Mouse (Mus musculus): ENCODE measurements around the gene Pold1. TPM values are rescaled to one million over a fixed set of nuclear protein-coding genes. Genes with fewer than 3 reads are reported as not detected.

Gene Pold1
- polyA plus RNA-seq, 1 experiment from 2014 or later = 184 TPM

GRCm38 (mm10) chr7:44526414-44527154, 22.1 kb downstream of the Pold1 start:
- WGBS = 89% methylated on average over 14 of the region's 14 CpGs

GRCm38 (mm10) chr7:44525126-44525832, 23.4 kb downstream of the Pold1 start:
- peaks cover 22% of the 10 kb centered on the region for H3K4me1 ChIP-seq
- H3K4me3 ChIP-seq = peak overlapping the region; percentile 14; the same call in 1 of the 2 replicates
- H3K27ac ChIP-seq = no peak overlapping the region
- no peak for DNase-seq (ENCODE audit: low spot score)
- H3K36me3 ChIP-seq = no peaks in the 10 kb centered on the region
- H3K27me3 ChIP-seq (ENCODE audit: low read depth, poor library complexity, severe bottlenecking) = peaks cover 98% of the 10 kb centered on the region
- WGBS = 20% methylated on average over 22 of the region's 22 CpGs
- no peaks in the 10 kb centered on the region for H3K9me3 ChIP-seq (replicated peaks)

More at GRCm38 (mm10) chr7:44526414-44527154, 22.1 kb downstream of the Pold1 start:
- H3K4me1 ChIP-seq = peaks cover 23% of the 10 kb centered on the region
- H3K4me3 ChIP-seq = no peak overlapping the region
- H3K36me3 ChIP-seq = no peaks in the 10 kb centered on the region
- DNase-seq (ENCODE audit: low spot score) = no peak
- H3K9me3 ChIP-seq (replicated peaks) = no peaks in the 10 kb centered on the region
- H3K27me3 ChIP-seq (ENCODE audit: low read depth, poor library complexity, severe bottlenecking) = peaks cover 87% of the 10 kb centered on the region
- H3K27ac ChIP-seq = no peak overlapping the region

DNA sequence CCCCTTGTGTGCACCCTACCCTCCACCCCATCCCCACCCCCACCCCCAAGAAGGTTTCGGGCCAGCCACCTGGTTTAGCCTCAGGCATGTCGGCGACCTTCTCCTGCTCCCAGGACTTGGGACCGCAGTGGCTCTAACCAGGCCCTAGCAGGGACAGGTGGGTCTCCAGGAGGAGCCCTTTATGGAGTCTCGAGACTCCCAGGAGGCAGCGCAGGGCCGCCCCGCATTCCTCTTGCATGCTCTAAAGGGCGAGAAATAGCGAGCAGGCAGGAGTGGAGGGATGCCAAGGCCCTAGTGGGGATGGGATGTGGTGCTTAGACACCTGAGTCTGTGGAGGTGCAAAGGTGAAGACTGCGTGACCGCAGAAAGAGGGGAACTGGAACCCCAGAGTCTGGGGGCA, 24.1 kb downstream of the Pold1 start, which contains the start of gene Mybpc2:
Gene Mybpc2, minus strand, starts transcription at position 155 of the 400 bp plus-strand sequence.
- H3K36me3 ChIP-seq = no peaks in the 10 kb centered on the region
- H3K27ac ChIP-seq = no peak within 1 kb of the TSS
- peak within 1 kb of the TSS; percentile 14; the same call in 1 of the 2 replicates for H3K4me3 ChIP-seq
- H3K9me3 ChIP-seq (replicated peaks) = no peaks in the 10 kb centered on the region
- peaks cover 22% of the 10 kb centered on the region for H3K4me1 ChIP-seq
- DNase-seq (ENCODE audit: low spot score) = no peak
- WGBS = 25% methylated on average over 12 of the region's 12 CpGs
- H3K27me3 ChIP-seq (ENCODE audit: low read depth, poor library complexity, severe bottlenecking) = peaks cover 95% of the 10 kb centered on the region

- H3K27ac ChIP-seq = no peak overlapping the region
- no peaks in the 10 kb centered on the region for H3K9me3 ChIP-seq (replicated peaks)
- H3K36me3 ChIP-seq = no peaks in the 10 kb centered on the region
- H3K27me3 ChIP-seq (ENCODE audit: low read depth, poor library complexity, severe bottlenecking) = peaks cover 84% of the 10 kb centered on the region
- H3K4me3 ChIP-seq = no peak overlapping the region
- 76% methylated on average over 2 of the region's 2 CpGs for WGBS
- no peak for DNase-seq (ENCODE audit: low spot score)
- peaks cover 21% of the 10 kb centered on the region for H3K4me1 ChIP-seq
Observed at GRCm38 (mm10) chr7:44523056-44523455, 25.6 kb downstream of the Pold1 start.

- WGBS = 3% methylated on average over 20 of the region's 20 CpGs
- Histone ChIP-seq H3K4me3 (peak overlapping the region; percentile 29), H3K4me1 (peaks cover 14% of the 10 kb centered on the region), H3K27me3 (ENCODE audit: low read depth, poor library complexity, severe bottlenecking) (peaks cover 70% of the 10 kb centered on the region), H3K27ac (no peak overlapping the region), H3K9me3 (replicated peaks) (no peaks in the 10 kb centered on the region), H3K36me3 (no peaks in the 10 kb centered on the region)
- DNase-seq (ENCODE audit: low spot score) = peak; percentile 69
Observed at GRCm38 (mm10) chr7:44521710-44522109, 26.9 kb downstream of the Pold1 start.

DNA sequence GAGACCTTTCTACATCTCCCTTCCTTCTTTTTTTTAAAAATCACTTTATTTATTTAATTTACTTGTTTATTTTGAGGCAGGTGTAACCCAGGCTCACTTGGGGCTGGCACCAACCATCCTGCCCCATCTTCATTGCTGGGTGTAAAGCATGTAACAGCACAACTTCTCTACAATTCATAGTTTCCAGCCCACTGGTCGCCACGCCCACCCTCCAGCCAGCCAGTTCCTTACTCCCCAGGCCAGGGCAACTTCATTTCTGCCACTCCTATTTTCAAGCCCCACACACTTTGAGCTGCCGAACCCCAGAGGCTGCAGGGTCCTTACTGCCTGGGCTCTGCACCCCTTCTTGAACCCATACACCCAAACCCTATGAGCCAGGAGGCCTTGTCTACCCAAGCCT, 27.7 kb downstream of the Pold1 start:
- no peak overlapping the region for H3K4me3 ChIP-seq
- peaks cover 14% of the 10 kb centered on the region for H3K4me1 ChIP-seq
- H3K27ac ChIP-seq = no peak overlapping the region
- no peak for DNase-seq (ENCODE audit: low spot score)
- H3K27me3 ChIP-seq (ENCODE audit: low read depth, poor library complexity, severe bottlenecking) = peaks cover 69% of the 10 kb centered on the region
- 66% methylated on average over 3 of the region's 3 CpGs for WGBS
- H3K36me3 ChIP-seq = no peaks in the 10 kb centered on the region
- H3K9me3 ChIP-seq (replicated peaks) = no peaks in the 10 kb centered on the region

- Histone ChIP-seq H3K27ac (no peak overlapping the region), H3K27me3 (ENCODE audit: low read depth, poor library complexity, severe bottlenecking) (peaks cover 52% of the 10 kb centered on the region), H3K9me3 (replicated peaks) (no peaks in the 10 kb centered on the region), H3K4me1 (peaks cover 4% of the 10 kb centered on the region; the same call in 1 of the 2 replicates), H3K36me3 (no peaks in the 10 kb centered on the region), H3K4me3 (no peak overlapping the region)
- no peak for DNase-seq (ENCODE audit: low spot score)
- WGBS = 64% methylated on average over 9 of the region's 9 CpGs
Observed at GRCm38 (mm10) chr7:44519240-44519913, 29.3 kb downstream of the Pold1 start.

DNA sequence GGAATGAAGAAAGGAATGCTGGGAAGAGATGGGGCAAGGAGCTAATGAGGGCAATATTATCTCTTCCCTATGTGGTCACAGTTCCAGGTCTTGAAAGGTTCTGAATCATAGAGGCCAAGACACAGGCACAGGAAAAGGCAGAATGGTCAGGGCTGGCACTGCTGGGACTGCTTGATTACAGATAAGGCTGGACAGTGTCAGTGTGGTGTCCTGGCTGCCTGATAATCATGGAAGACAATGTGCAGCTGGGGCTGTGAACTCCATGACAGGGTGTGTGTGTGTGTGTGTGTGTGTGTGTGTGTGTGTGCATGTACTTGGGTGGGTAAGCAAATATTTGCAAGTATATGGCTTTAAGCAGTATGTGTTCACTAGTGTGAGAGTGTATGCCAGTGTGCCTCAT, 41.2 kb downstream of the Pold1 start:
- Histone ChIP-seq H3K4me3 (no peak overlapping the region), H3K9me3 (replicated peaks) (no peaks in the 10 kb centered on the region), H3K4me1 (no peaks in the 10 kb centered on the region), H3K36me3 (no peaks in the 10 kb centered on the region), H3K27ac (no peak overlapping the region), H3K27me3 (ENCODE audit: low read depth, poor library complexity, severe bottlenecking) (peaks cover 22% of the 10 kb centered on the region)
- DNase-seq (ENCODE audit: low spot score) = no peak

GRCm38 (mm10) chr7:44501563-44502115, 47.0 kb downstream of the Pold1 start:
- Histone ChIP-seq H3K27ac (no peak overlapping the region), H3K4me1 (peaks cover 11% of the 10 kb centered on the region), H3K27me3 (ENCODE audit: low read depth, poor library complexity, severe bottlenecking) (peaks cover 22% of the 10 kb centered on the region), H3K9me3 (replicated peaks) (no peaks in the 10 kb centered on the region), H3K4me3 (no peak overlapping the region), H3K36me3 (no peaks in the 10 kb centered on the region)
- peak; percentile 80 for DNase-seq (ENCODE audit: low spot score)
- WGBS = 44% methylated on average over 5 of the region's 5 CpGs

DNA sequence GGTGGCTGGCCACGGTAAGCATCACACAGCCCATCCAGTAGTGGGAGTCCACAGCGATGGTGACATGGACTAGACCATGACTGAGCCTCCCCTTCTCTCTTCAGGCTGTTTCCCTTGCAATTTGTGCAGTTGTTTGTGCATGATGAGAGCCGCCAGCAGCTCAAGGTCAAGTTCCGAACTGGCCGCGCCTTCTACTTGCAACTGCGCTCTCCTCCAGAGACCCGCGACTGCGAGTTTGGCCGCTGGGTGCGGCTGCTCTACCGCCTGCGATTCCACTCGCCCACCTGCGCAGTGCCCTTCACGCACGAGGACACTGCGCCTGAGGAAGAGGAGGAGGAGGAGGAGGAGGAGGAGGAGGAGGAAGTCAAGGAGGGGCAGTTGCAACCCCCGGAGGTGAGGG, 48.6 kb downstream of the Pold1 start:
- WGBS = 63% methylated on average over 20 of the region's 20 CpGs
- no peak overlapping the region for H3K27ac ChIP-seq

GRCm38 (mm10) chr7:44498922-44499321, 49.7 kb downstream of the Pold1 start:
- no peaks in the 10 kb centered on the region for H3K9me3 ChIP-seq (replicated peaks)
- H3K36me3 ChIP-seq = peaks cover 8% of the 10 kb centered on the region
- DNase-seq (ENCODE audit: low spot score) = no peak
- WGBS = 79% methylated on average over 1 of the region's 1 CpGs
- H3K27ac ChIP-seq = no peak overlapping the region
- H3K4me3 ChIP-seq = no peak overlapping the region
- peaks cover 24% of the 10 kb centered on the region for H3K4me1 ChIP-seq
- peaks cover 22% of the 10 kb centered on the region for H3K27me3 ChIP-seq (ENCODE audit: low read depth, poor library complexity, severe bottlenecking)

More for the DNA sequence above, 48.6 kb downstream of the Pold1 start:
- H3K4me1 ChIP-seq = peaks cover 20% of the 10 kb centered on the region
- H3K36me3 ChIP-seq = no peaks in the 10 kb centered on the region
- H3K4me3 ChIP-seq = no peak overlapping the region
- peaks cover 22% of the 10 kb centered on the region for H3K27me3 ChIP-seq (ENCODE audit: low read depth, poor library complexity, severe bottlenecking)
- DNase-seq (ENCODE audit: low spot score) = no peak
- no peaks in the 10 kb centered on the region for H3K9me3 ChIP-seq (replicated peaks)

DNA sequence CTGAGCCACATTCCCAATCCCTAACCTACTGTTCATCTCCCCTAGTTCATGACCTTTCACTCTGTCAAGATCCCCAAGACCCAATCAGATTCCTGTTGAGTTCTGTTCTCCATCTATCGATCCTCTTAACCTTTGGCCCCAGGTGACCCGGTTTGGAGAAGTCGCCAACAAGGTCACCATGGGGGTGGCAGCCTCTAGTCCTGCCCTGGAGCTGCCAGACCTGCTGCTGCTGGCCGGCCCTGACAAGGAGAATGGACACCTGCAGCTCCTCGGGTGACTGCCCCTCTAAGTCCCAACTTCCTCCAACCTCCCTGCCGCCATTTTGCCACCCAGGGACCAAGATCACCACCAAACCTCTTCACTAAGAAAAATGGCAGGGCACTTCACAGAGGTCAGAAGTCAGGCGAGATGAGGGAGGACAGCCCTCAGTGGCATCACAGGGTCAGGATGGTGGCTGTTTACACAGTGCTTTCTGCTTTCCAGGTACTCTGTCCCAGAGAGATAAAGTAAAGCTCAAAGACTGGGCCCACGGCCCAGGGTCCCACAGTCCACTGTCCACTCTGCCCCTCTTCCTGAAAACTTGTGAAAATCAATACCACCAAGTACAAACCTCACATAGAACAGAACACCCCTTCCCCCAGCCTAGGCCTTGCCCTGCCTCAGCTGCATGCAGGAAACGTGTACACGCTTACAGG, 51.1 kb downstream of the Pold1 start:
- Histone ChIP-seq H3K4me3 (peak overlapping the region; percentile 79), H3K27me3 (ENCODE audit: low read depth, poor library complexity, severe bottlenecking) (peaks cover 22% of the 10 kb centered on the region), H3K27ac (peak overlapping the region; percentile 97; the same call in 1 of the 2 replicates), H3K4me1 (peaks cover 24% of the 10 kb centered on the region), H3K36me3 (peaks cover 21% of the 10 kb centered on the region), H3K9me3 (replicated peaks) (no peaks in the 10 kb centered on the region)
- DNase-seq (ENCODE audit: low spot score) = no peak
- 84% methylated on average over 10 of the region's 10 CpGs for WGBS

All from limb, embryonic 10.5 days (tissue).